Mouse (Mus musculus) ES-E14 (cell line): ENCODE measurements around the gene Tmem30c.

ENCODE experiments used
- CHD2 ChIP-seq: IDR thresholded peaks from 2 replicates; pipeline ENCODE4 v1.6.1; 2014; ENCODE audit warnings: mild to moderate bottlenecking, low read depth, low read length, inconsistent platforms
- HCFC1 ChIP-seq: IDR thresholded peaks from 2 replicates; pipeline ENCODE4 v1.6.1; 2012; ENCODE audit warnings: low read length, inconsistent platforms, borderline replicate concordance; ENCODE audit not compliant: insufficient read depth
- MAFK ChIP-seq: IDR thresholded peaks from 2 replicates; pipeline ENCODE4 v1.6.1; 2014; ENCODE audit warnings: mild to moderate bottlenecking, low read depth, low read length, inconsistent platforms; ENCODE audit not compliant: insufficient read depth
- ZC3H11A ChIP-seq: IDR thresholded peaks from 2 replicates; pipeline ENCODE4 v1.6.1; 2012; ENCODE audit warnings: low read depth, mild to moderate bottlenecking, inconsistent platforms, low read length, borderline replicate concordance
- ZNF384 ChIP-seq: IDR thresholded peaks from 2 replicates; pipeline ENCODE4 v1.6.1; 2012; ENCODE audit warnings: low read depth, low read length, inconsistent platforms

DNA sequence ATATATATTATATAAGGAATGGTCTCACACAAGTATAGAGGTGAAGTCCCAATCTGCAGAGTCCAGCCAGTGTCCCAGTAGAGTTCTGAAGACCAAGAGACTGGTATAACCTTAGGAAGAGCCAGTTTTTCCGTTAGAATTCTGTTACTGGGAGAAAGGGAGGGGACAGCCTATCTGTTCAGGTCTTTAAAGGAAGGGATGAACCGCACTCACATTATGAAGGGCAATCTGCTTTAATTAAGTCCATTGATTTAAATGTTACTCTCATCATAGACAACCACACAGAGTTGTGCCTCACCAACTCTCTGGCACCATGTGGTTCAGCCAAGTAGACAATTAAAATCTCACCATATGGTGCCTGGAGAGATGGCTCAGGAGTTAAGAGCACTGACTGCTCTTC, at the start of gene Tmem30c:
- TF ChIP-seq HCFC1: no peak
- no peak for TF ChIP-seq MAFK
- no peak for TF ChIP-seq CHD2
- TF ChIP-seq ZNF384: no peak
- no peak for TF ChIP-seq ZC3H11A
